Mouse (Mus musculus): ENCODE measurements around the gene Kif2a.
A peak's percentile ranks its signal among the peaks of the same experiment; 100 is the strongest.
"Not testable (repeated sequence)": the region's sequence is repeated elsewhere in the genome, so short reads cannot be mapped to it uniquely, and the experiment has no call there.

Gene Kif2a

GRCm38 (mm10) chr13:107022266-107023171 lies 593 bp upstream of the Kif2a start:
- DNase-seq (ENCODE audit: low spot score), result peak; percentile 83

GRCm38 (mm10) chr13:107019443-107019842 lies 2.5 kb downstream of the Kif2a start:
- no peak for DNase-seq (ENCODE audit: low spot score)

DNA sequence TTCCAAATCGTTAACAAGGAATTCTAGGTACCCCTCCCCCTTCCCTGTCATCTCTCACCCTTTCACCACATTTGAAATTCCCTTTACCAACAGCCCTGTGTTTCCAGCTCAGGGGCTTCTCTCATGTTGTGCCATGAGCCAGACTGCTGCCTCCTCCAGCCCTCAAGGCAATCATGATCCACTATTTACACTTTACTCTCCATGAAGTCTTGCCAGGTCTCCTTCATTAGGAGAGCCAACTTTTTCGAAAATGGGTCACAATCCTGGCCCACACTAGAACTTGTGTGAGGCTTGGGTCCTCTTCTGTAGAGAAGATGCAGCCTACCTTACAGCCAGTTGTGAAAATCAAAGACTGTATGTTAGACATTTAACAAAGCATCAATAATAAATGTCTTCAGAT lies 8.0 kb downstream of the Kif2a start:
- no peak for DNase-seq (ENCODE audit: low spot score)

GRCm38 (mm10) chr13:107011618-107012017 lies 10.3 kb downstream of the Kif2a start:
- DNase-seq (ENCODE audit: low spot score), result no peak

GRCm38 (mm10) chr13:107008174-107008573 lies 13.8 kb downstream of the Kif2a start:
- DNase-seq (ENCODE audit: low spot score), result no peak

DNA sequence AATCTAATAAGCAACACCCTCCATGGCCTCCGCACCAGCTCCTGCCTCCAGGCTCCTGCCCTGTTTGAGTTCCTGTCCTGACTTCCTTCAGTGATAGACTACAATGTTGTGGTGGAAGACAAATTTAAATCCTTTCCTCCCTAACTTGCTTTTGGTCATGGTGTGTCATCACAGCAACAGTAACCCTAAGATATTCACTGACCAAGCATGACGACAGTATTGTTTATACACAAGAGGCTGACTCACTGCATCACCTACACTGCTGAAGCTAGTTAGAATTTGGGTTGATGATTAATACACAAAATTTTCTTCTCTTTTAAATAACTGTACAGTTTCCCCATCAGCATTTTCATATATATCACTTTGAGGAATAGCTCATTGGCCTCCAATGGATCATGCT lies 18.7 kb downstream of the Kif2a start:
- no peak for DNase-seq (ENCODE audit: low spot score)

- no peak for DNase-seq (ENCODE audit: low spot score)
Measured at GRCm38 (mm10) chr13:106998671-106999070, 23.3 kb downstream of the Kif2a start.

- DNase-seq (ENCODE audit: low spot score), result no peak
Measured at GRCm38 (mm10) chr13:106998026-106998425, 23.9 kb downstream of the Kif2a start.

- not testable (repeated sequence) for DNase-seq (ENCODE audit: low spot score)
Measured at GRCm38 (mm10) chr13:106997557-106997956, 24.4 kb downstream of the Kif2a start.

DNA sequence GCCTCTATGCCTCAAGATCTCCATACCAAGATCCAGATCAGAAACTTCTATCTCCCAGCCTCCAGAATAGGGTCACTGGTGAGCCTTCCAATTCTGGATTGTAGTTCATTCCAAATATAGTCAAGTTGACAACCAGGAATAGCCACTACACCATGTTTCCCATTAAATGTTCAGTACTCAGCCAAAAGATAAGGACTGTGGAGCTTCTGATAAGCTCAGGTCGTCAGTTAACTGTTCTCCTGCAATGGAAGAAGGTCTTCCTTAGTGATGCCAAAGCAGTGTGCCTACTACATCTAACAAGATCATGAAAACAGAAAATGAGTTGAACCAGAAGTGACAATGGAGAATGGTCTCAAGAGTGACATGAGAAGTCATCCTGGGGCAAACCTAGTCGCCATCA lies 25.0 kb downstream of the Kif2a start:
- DNase-seq (ENCODE audit: low spot score), result no peak

GRCm38 (mm10) chr13:106961496-106961895 lies 60.4 kb downstream of the Kif2a start:
- no peak for DNase-seq (ENCODE audit: low spot score)

- DNase-seq (ENCODE audit: low spot score), result no peak
Measured at GRCm38 (mm10) chr13:106960557-106960956, 61.4 kb downstream of the Kif2a start.

- no peak for DNase-seq (ENCODE audit: low spot score)
Measured at GRCm38 (mm10) chr13:106958286-106958685, 63.6 kb downstream of the Kif2a start.

- DNase-seq (ENCODE audit: low spot score), result no peak
Measured at GRCm38 (mm10) chr13:106957554-106957953, 64.4 kb downstream of the Kif2a start.

- DNase-seq (ENCODE audit: low spot score), result no peak
Measured at GRCm38 (mm10) chr13:106954880-106955279, 67.0 kb downstream of the Kif2a start.

GRCm38 (mm10) chr13:106947583-106947982 lies 74.3 kb downstream of the Kif2a start:
- no peak for DNase-seq (ENCODE audit: low spot score)

GRCm38 (mm10) chr13:106946594-106947540 lies 75.1 kb downstream of the Kif2a start, which contains the start of gene Dimt1:
TSS of gene Dimt1 (plus strand) at chr13:106947127.
- peak; percentile 97 for DNase-seq (ENCODE audit: low spot score)

DNA sequence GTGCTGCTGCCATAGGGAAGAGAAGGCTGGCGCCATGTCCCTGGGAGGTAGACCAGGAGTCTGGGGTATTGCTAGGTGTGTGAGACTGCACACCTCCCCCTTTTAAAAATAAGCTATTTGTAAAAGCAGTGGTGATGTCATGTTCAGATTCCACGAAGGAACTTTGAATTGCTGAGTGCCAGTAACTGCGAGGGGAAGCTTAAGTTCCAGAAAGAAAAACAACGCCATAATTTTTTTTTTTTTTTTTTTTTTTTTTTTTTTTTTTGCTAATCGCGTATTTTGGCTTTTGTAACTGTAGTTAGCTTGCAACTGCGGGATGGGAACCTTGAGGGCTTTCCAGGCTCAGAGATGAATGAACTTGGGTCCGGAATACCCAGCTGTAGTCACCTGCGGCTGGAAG lies 76.4 kb downstream of the Kif2a start:
- DNase-seq (ENCODE audit: low spot score), result no peak

DNA sequence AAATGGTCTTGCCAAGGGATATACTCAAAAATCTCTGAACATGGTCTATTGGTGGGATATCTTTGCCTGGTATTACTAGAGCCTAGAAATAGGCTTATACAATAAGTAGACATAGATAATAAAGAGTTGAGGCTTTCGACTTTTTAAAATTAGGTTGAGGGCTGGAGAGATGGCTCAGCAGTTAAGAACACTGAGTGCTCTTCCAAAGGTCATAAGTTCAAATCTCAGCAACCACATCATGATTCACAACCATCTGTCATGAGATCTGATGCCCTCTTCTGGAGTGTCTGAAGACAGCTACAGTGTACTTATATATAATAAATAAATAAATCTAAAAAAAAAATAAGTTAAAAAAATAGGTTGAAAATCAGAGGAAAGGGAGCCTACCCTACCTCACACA lies 79.2 kb downstream of the Kif2a start:
- no peak for DNase-seq (ENCODE audit: low spot score)

DNA sequence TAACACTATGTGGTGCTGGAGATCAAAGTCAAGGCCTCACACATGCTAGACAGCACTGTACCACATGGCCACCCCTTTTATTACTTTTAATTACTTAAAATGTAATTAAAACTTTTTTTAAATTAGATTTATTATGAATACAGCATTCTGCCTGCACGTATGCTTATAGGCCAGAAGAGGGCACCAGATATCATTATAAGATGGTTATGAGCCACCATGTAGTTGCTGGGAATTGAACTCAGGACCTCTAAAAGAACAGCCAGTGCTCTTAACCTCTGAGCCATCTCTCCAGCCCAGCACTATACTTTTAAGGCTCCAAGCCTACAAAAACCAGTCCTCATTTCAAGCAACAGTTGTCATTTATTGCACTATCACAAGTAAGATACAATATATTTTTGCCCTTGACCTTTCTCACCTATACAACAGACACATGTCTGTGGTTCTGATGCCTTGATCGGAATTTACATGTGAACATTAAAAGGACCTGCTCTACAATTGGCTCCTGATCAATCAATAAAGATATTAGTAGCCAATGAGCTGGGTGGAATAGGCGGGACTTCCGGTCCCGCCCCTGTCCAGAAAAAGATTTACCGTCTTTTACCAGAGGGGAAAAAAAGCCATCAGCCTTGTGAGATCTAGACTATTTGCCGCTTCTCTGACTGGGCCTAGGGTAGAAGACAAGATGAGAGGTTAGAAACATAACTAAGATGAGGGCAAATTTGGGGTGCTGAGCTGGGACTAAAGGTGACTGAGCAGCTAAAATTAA lies 80.5 kb downstream of the Kif2a start:
- DNase-seq (ENCODE audit: low spot score), result peak; percentile 42

DNA sequence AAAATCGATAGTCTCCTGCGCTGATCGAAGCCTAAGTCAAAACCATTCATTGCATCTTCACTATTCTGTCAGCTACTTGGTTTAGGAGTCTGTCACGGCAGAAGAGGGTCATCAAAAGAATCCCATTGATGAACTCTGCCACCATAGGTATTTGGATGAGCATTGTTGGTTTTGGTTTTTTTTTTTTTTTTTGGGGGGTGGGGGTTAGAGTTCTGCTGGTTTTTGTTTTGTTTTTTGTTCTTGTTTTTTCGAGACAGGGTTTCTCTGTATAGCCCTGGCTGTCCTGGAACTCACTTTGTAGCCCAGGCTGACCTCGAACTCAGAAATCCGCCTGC lies 84.8 kb downstream of the Kif2a start:
- DNase-seq (ENCODE audit: low spot score), result no peak
